ENCODE assay signal across 12 mouse cellular contexts in the genomic region with DNA sequence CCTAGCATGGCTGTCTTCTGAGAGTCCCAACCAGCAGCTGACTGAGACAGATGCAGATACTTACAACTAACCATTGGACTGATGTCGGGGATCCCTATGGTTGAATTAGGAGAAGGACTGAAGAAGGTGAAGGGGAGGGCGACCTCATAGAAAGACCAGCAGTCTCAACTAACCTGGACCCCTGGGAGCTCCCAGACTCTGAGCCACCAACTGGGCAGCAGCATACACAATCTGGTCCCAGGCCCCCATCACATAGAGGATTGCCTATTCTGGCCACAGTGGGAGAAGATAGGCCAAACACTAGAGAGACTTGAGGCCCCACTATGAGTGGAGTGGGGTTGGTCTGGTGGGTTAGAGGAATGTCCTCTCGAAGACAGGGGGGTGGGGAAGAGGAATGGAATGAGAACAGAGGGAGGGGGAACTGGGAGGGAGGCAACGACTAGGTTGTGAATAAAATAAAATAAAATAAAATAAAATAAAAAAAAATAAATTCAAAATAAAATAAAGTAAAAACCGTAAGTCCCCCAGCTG. TPM values are rescaled to one million over a fixed set of nuclear protein-coding genes. Genes with fewer than 3 reads are reported as not detected.
DNase-seq lines count a peak whose midpoint lies in the region; ATAC-seq and TF ChIP-seq lines count a peak whose summit lies in the region.
"Had no signal": no experiment of that assay in that cellular context is flagged by ENCODE, and none has a peak within 500 bp of the region (broad histone marks: within the 10 kb centered on the region; RNA-seq: fewer than 3 reads in every experiment).

No protein-coding gene starts in this region.

- no peak for DNase-seq in intestine, embryonic 14.5 days (ENCODE audit: low spot score)
- no peak for DNase-seq in neural tube, embryonic 11.5 days (ENCODE audit: low spot score)
- no peak for DNase-seq in neural tube, embryonic 10.5 days (ENCODE audit: extremely low spot score, low spot score)
- no peak for DNase-seq in hindbrain, embryonic 14.5 days (ENCODE audit: low spot score)
- no peak for DNase-seq in midbrain, postnatal 0 days (ENCODE audit: low spot score)
- DNase-seq in layer of hippocampus, postnatal 14 days (ENCODE audit: low spot score in 2 of 2), result no peak
- DNase-seq in urinary bladder, adult 2 months (ENCODE audit: low spot score), result no peak
- DNase-seq: adrenal gland, postnatal 36 days; left cerebral cortex, postnatal 4 days; thymus, postnatal 36 days had no signal

- no peak overlapping the region for H3K4me2 ChIP-seq in intestine, embryonic 14.5 days (ENCODE audit: low read length)
- no peak overlapping the region for H3K4me2 ChIP-seq in intestine, postnatal 0 days (replicated peaks; ENCODE audit: low read depth)
- H3K4me2 ChIP-seq in neural tube, embryonic 11.5 days (ENCODE audit: low read depth), result no peak overlapping the region
- no peak overlapping the region for H3K4me2 ChIP-seq in hindbrain, embryonic 14.5 days (replicated peaks)
- H3K4me2 ChIP-seq in midbrain, postnatal 0 days (ENCODE audit: low read depth, low read length, poor library complexity, severe bottlenecking), result no peak overlapping the region
- H3K4me2 ChIP-seq: heart, embryonic 13.5 days had no signal

- no peaks in the 10 kb centered on the region for H3K36me3 ChIP-seq in intestine, embryonic 14.5 days (ENCODE audit: control insufficient read depth, insufficient read depth, low read length)
- no peaks in the 10 kb centered on the region for H3K36me3 ChIP-seq in intestine, postnatal 0 days (ENCODE audit: control insufficient read depth, insufficient read depth)
- no peaks in the 10 kb centered on the region for H3K36me3 ChIP-seq in neural tube, embryonic 11.5 days (ENCODE audit: control insufficient read depth, insufficient read depth, low read length)
- H3K36me3 ChIP-seq in hindbrain, embryonic 14.5 days (replicated peaks; ENCODE audit: control insufficient read depth, insufficient read depth), result no peaks in the 10 kb centered on the region
- H3K36me3 ChIP-seq in midbrain, postnatal 0 days (ENCODE audit: insufficient read depth, low read length), result no peaks in the 10 kb centered on the region
- H3K36me3 ChIP-seq: heart, embryonic 13.5 days had no signal

- H3K9me3 ChIP-seq in intestine, embryonic 14.5 days (ENCODE audit: control insufficient read depth, low read length), result no peaks in the 10 kb centered on the region
- no peaks in the 10 kb centered on the region for H3K9me3 ChIP-seq in intestine, postnatal 0 days (ENCODE audit: control insufficient read depth)
- no peaks in the 10 kb centered on the region for H3K9me3 ChIP-seq in neural tube, embryonic 11.5 days (ENCODE audit: control insufficient read depth, low read length)
- no peaks in the 10 kb centered on the region for H3K9me3 ChIP-seq in hindbrain, embryonic 14.5 days (ENCODE audit: control insufficient read depth, low read length)
- no peaks in the 10 kb centered on the region for H3K9me3 ChIP-seq in midbrain, postnatal 0 days (ENCODE audit: low read length)

- no peaks in the 10 kb centered on the region for H3K4me1 ChIP-seq in intestine, embryonic 14.5 days (replicated peaks; ENCODE audit: control insufficient read depth, insufficient read depth, low read length)
- H3K4me1 ChIP-seq in intestine, postnatal 0 days (replicated peaks; ENCODE audit: control insufficient read depth, insufficient read depth, low read length), result no peaks in the 10 kb centered on the region
- no peaks in the 10 kb centered on the region for H3K4me1 ChIP-seq in neural tube, embryonic 11.5 days (ENCODE audit: control insufficient read depth, insufficient read depth, low read length)
- no peaks in the 10 kb centered on the region for H3K4me1 ChIP-seq in hindbrain, embryonic 14.5 days (replicated peaks; ENCODE audit: control insufficient read depth, insufficient read depth, low read length)
- no peaks in the 10 kb centered on the region for H3K4me1 ChIP-seq in midbrain, postnatal 0 days (ENCODE audit: insufficient read depth, low read length)
- H3K4me1 ChIP-seq: heart, embryonic 13.5 days had no signal

- no peak overlapping the region for H3K27ac ChIP-seq in intestine, embryonic 14.5 days (ENCODE audit: low read depth)
- H3K27ac ChIP-seq in intestine, postnatal 0 days (ENCODE audit: low read depth, low read length), result no peak overlapping the region
- no peak overlapping the region for H3K27ac ChIP-seq in neural tube, embryonic 11.5 days (ENCODE audit: low read depth, low read length)
- H3K27ac ChIP-seq in hindbrain, embryonic 14.5 days, result no peak overlapping the region
- no peak overlapping the region for H3K27ac ChIP-seq in midbrain, postnatal 0 days (ENCODE audit: low read depth, low read length)
- H3K27ac ChIP-seq: heart, embryonic 13.5 days had no signal

- 78% methylated on average over 5 of the region's 5 CpGs for WGBS in intestine, embryonic 14.5 days
- 89% methylated on average over 5 of the region's 5 CpGs for WGBS in intestine, postnatal 0 days
- WGBS in neural tube, embryonic 11.5 days, result 84% methylated on average over 5 of the region's 5 CpGs
- WGBS in hindbrain, embryonic 14.5 days, result 88% methylated on average over 5 of the region's 5 CpGs
- WGBS in midbrain, postnatal 0 days, result 90% methylated on average over 5 of the region's 5 CpGs

- H3K9ac ChIP-seq in intestine, embryonic 14.5 days (ENCODE audit: low read length), result no peak overlapping the region
- H3K9ac ChIP-seq in intestine, postnatal 0 days (ENCODE audit: low read depth, low read length), result no peak overlapping the region
- no peak overlapping the region for H3K9ac ChIP-seq in neural tube, embryonic 11.5 days (ENCODE audit: low read length)
- no peak overlapping the region for H3K9ac ChIP-seq in hindbrain, embryonic 14.5 days
- no peak overlapping the region for H3K9ac ChIP-seq in midbrain, postnatal 0 days (replicated peaks; ENCODE audit: low read length, poor library complexity, severe bottlenecking)
- H3K9ac ChIP-seq: heart, embryonic 13.5 days had no signal

- no peak for TF ChIP-seq CTCF in intestine, postnatal 0 days (IDR thresholded peaks at IDR 0.05; ENCODE audit: low read depth)
- no peak for TF ChIP-seq CTCF in midbrain, postnatal 0 days (IDR thresholded peaks at IDR 0.05)

- H3K4me3 ChIP-seq in intestine, embryonic 14.5 days (ENCODE audit: low read depth, low read length), result no peak overlapping the region
- H3K4me3 ChIP-seq in intestine, postnatal 0 days (ENCODE audit: low read depth, low read length), result no peak overlapping the region
- H3K4me3 ChIP-seq in neural tube, embryonic 11.5 days (ENCODE audit: low read depth, low read length), result no peak overlapping the region
- no peak overlapping the region for H3K4me3 ChIP-seq in hindbrain, embryonic 14.5 days (replicated peaks; ENCODE audit: low read length)
- no peak overlapping the region for H3K4me3 ChIP-seq in midbrain, postnatal 0 days (ENCODE audit: low read depth, low read length)
- H3K4me3 ChIP-seq: heart, embryonic 13.5 days had no signal

- no peaks in the 10 kb centered on the region for H3K27me3 ChIP-seq in intestine, embryonic 14.5 days (replicated peaks; ENCODE audit: control insufficient read depth, insufficient read depth, low read length)
- H3K27me3 ChIP-seq in intestine, postnatal 0 days (replicated peaks; ENCODE audit: control insufficient read depth, insufficient read depth, low read length), result no peaks in the 10 kb centered on the region
- H3K27me3 ChIP-seq in neural tube, embryonic 11.5 days (ENCODE audit: control insufficient read depth, insufficient read depth, low read length), result no peaks in the 10 kb centered on the region
- no peaks in the 10 kb centered on the region for H3K27me3 ChIP-seq in hindbrain, embryonic 14.5 days (ENCODE audit: control insufficient read depth, insufficient read depth, low read length)
- H3K27me3 ChIP-seq in midbrain, postnatal 0 days (ENCODE audit: insufficient read depth, low read length), result no peaks in the 10 kb centered on the region
- H3K27me3 ChIP-seq: heart, embryonic 13.5 days had no signal

- 0 out of 2 replicates have a peak, but pooled peaks have one; percentile 27 for ATAC-seq in intestine, embryonic 14.5 days (replicated peaks; ENCODE audit: low FRiP score, low TSS enrichment, low read depth)
- ATAC-seq in intestine, postnatal 0 days, result no peak
- ATAC-seq in neural tube, embryonic 11.5 days (ENCODE audit: insufficient read depth, low FRiP score, low TSS enrichment), result peak; percentile 23; the same call in 1 of the 2 replicates
- 0 out of 2 replicates have a peak, but pooled peaks have one; percentile 21 for ATAC-seq in hindbrain, embryonic 14.5 days (ENCODE audit: low FRiP score)
- ATAC-seq in midbrain, postnatal 0 days (ENCODE audit: low FRiP score), result 0 out of 2 replicates have a peak, but pooled peaks have one; percentile 23

RNA-seq across cellular contexts. Expression of a gene that starts 28.0 kb away (rescaled TPM):
- 9.8 and 11.0 TPM in 2 replicates for polyA plus RNA-seq in intestine, embryonic 14.5 days (2014; fragmentation: Nextera tagmentation; extraction: Ambion mirVana)
- polyA plus RNA-seq in intestine, postnatal 0 days (2015; fragmentation: Nextera tagmentation; extraction: Ambion mirVana), result 2.8 and 3.6 TPM in 2 replicates
- 6.1 and 7.3 TPM in 2 replicates for polyA plus RNA-seq in neural tube, embryonic 11.5 days (2014; fragmentation: Nextera tagmentation; extraction: Ambion mirVana)
- 6.1 and 6.3 TPM in 2 replicates for polyA plus RNA-seq in hindbrain, embryonic 14.5 days (2014; fragmentation: Nextera tagmentation; extraction: Ambion mirVana)
- total RNA-seq in midbrain, postnatal 0 days (2014; rRNA removed), result 8.6 and 11.9 TPM in 2 replicates
- 4.7 and 5.0 TPM in 2 replicates for polyA plus RNA-seq in midbrain, postnatal 0 days (2015; fragmentation: Nextera tagmentation; extraction: Ambion mirVana)
- total RNA-seq in layer of hippocampus, postnatal 14 days (2021), result 10 to 100 TPM; 13.9 to 15.2 TPM
- 15.4 and 16.0 TPM in 2 replicates for polyA plus RNA-seq in urinary bladder, adult 2 months (2012; rRNA removed)
